Mouse (Mus musculus) CD4-positive, CD25-positive, alpha-beta regulatory T cell (primary cell): Measurements from ENCODE around the gene Serpina3f. TPM values are rescaled to one million over a fixed set of nuclear protein-coding genes. Genes with fewer than 3 reads are reported as not detected.

Experiments
- polyA plus RNA-seq: library from polyadenylated mRNA; unstranded; fragments of 100-300 nt; shearing (Covaris generic); gene quantifications from one replicate; pipeline ENCODE4 v1.2.1, GENCODE M21; 2017

The Serpina3f gene
- 4.4 TPM for polyA plus RNA-seq

GRCm38 (mm10) chr12:104214445-104214753 is at the start of gene Serpina3f:
Gene Serpina3f, plus strand, starts transcription at chr12:104214544.

GRCm38 (mm10) chr12:104235915-104236314 is 21.6 kb downstream of the Serpina3f start, which contains the start of gene Serpina3g:
Gene Serpina3g, plus strand, starts transcription at chr12:104236245.

GRCm38 (mm10) chr12:104262863-104263262 is 48.5 kb downstream of the Serpina3f start, which contains the start of gene Serpina3i:
Gene Serpina3i, plus strand, starts transcription at chr12:104263122.

Other genes starting within 250 kb of the Serpina3f start
- not detected for gene Serpina11, start 224.6 kb upstream of the Serpina3f start, polyA plus RNA-seq
- gene Serpina9, start 200.8 kb upstream of the Serpina3f start, polyA plus RNA-seq = 0.43 TPM
- gene Serpina12, start 170.1 kb upstream of the Serpina3f start, polyA plus RNA-seq = not detected
- gene Serpina5, start 113.4 kb upstream of the Serpina3f start, polyA plus RNA-seq = not detected
- gene Serpina3a, start 101.8 kb upstream of the Serpina3f start, polyA plus RNA-seq = not detected
- not detected for gene Serpina3b, start 86.5 kb upstream of the Serpina3f start, polyA plus RNA-seq
- gene Serpina3c, start 60.7 kb upstream of the Serpina3f start, polyA plus RNA-seq = not detected
- gene Serpina3g, start 21.7 kb downstream of the Serpina3f start, polyA plus RNA-seq = 133 TPM
- gene Serpina3i, start 48.6 kb downstream of the Serpina3f start, polyA plus RNA-seq = not detected
- not detected for gene Serpina3j, start 100.0 kb downstream of the Serpina3f start, polyA plus RNA-seq
- not detected for gene Serpina3k, start 123.9 kb downstream of the Serpina3f start, polyA plus RNA-seq
- gene Serpina3m, start 123.9 kb downstream of the Serpina3f start, polyA plus RNA-seq = not detected
- not detected for gene Serpina3n, start 192.2 kb downstream of the Serpina3f start, polyA plus RNA-seq